Mouse (Mus musculus) forebrain, embryonic 15.5 days (tissue): ENCODE data around the gene Heg1. TPM values are rescaled to one million over a fixed set of nuclear protein-coding genes. Genes with fewer than 3 reads are reported as not detected.

ENCODE experiments used
- ATAC-seq: fragments of 200-750 bp; cut with Nextera tagmentation; replicated peaks from 2 replicates; pipeline ENCODE4 v1.8.0; 2017; ENCODE audit warnings: mild to moderate bottlenecking, moderate TSS enrichment, moderate library complexity
- H3K27ac ChIP-seq: fragments of 300-500 bp; sonication (generic); replicated peaks from 2 replicates; pipeline ENCODE4 v1.5.1; 2015; ENCODE audit warnings: mild to moderate bottlenecking, inconsistent platforms
- H3K27me3 ChIP-seq: fragments of 300-500 bp; sonication (generic); 2 replicates; pipeline ENCODE4 v1.6.1; 2015; ENCODE audit warnings: inconsistent platforms
- H3K36me3 ChIP-seq: fragments of 300-500 bp; sonication (generic); 2 replicates; pipeline ENCODE4 v1.6.1; 2015; ENCODE audit warnings: mild to moderate bottlenecking, inconsistent platforms
- H3K4me1 ChIP-seq: fragments of 300-500 bp; sonication (generic); 2 replicates; pipeline ENCODE4 v1.6.1; 2015; ENCODE audit warnings: inconsistent platforms
- H3K4me2 ChIP-seq: fragments of 300-500 bp; sonication (generic); replicated peaks from 2 replicates; pipeline ENCODE4 v1.6.1; 2015; ENCODE audit warnings: mild to moderate bottlenecking, inconsistent platforms
- H3K4me3 ChIP-seq: fragments of 300-500 bp; sonication (generic); 2 replicates; pipeline ENCODE4 v1.5.1; 2015; ENCODE audit warnings: mild to moderate bottlenecking, inconsistent platforms
- H3K9ac ChIP-seq: fragments of 300-500 bp; sonication (generic); replicated peaks from 2 replicates; pipeline ENCODE4 v1.6.1; 2015; ENCODE audit warnings: mild to moderate bottlenecking, inconsistent platforms
- H3K9me3 ChIP-seq: fragments of 300-500 bp; sonication (generic); 2 replicates; pipeline ENCODE4 v1.6.1; 2016; ENCODE audit warnings: inconsistent platforms
- whole genome bisulfite sequencing: fragments of 180-500 bp; shearing (Covaris S2); methylation state at CpG from one replicate; pipeline ENCODE4 v1.1.7; 2015; ENCODE audit warnings: mixed read lengths; 5-methylcytosine and 5-hydroxymethylcytosine counted together
- polyA plus RNA-seq: library from polyadenylated mRNA; unstranded; fragments of >200 nt; fragmentation: Nextera tagmentation; extraction: Ambion mirVana; gene quantifications from 2 replicates; pipeline ENCODE4 v1.2.1, GENCODE M21; 2015

Gene Heg1
- polyA plus RNA-seq: 20.3 and 22.4 TPM in 2 replicates

DNA sequence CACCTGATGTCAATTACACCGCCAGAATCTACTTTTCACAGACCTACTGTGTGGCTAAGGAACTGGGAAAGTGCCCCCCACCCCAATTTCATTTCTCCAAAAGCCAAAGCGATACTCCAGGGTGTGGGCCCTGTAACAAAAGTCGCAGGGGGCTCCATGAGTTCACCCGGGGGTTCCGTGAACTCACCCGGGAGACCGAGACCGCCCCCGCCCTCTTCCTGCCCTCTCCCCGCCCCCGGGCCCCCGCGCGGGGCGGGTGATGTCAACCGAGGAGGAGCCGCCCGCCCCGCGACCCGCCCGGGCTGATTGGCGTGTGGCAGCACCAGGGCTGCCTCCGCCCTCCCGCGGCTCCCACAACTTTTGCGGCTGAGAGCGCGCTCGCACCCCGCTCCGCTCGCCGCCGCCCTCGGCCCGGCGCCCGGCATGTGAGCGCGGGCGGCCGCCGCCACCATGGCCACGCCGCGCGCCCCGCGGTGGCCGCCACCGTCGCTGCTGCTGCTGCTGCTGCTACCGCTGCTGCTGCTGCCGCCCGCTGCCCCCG lies at the start of gene Heg1:
Gene Heg1, plus strand, starts transcription at position 209 of the 541 bp plus-strand sequence.
- Histone ChIP-seq H3K36me3 (no peaks in the 10 kb centered on the region), H3K4me2 (peak within 1 kb of the TSS; percentile 88), H3K4me1 (peaks cover 46% of the 10 kb centered on the region), H3K9me3 (no peaks in the 10 kb centered on the region), H3K27ac (peak within 1 kb of the TSS; percentile 79), H3K27me3 (no peaks in the 10 kb centered on the region), H3K4me3 (peak within 1 kb of the TSS; percentile 89), H3K9ac (peak within 1 kb of the TSS; percentile 93)
- WGBS: under 1% methylated on average over 46 of the region's 57 CpGs
- peak; percentile 85 for ATAC-seq

DNA sequence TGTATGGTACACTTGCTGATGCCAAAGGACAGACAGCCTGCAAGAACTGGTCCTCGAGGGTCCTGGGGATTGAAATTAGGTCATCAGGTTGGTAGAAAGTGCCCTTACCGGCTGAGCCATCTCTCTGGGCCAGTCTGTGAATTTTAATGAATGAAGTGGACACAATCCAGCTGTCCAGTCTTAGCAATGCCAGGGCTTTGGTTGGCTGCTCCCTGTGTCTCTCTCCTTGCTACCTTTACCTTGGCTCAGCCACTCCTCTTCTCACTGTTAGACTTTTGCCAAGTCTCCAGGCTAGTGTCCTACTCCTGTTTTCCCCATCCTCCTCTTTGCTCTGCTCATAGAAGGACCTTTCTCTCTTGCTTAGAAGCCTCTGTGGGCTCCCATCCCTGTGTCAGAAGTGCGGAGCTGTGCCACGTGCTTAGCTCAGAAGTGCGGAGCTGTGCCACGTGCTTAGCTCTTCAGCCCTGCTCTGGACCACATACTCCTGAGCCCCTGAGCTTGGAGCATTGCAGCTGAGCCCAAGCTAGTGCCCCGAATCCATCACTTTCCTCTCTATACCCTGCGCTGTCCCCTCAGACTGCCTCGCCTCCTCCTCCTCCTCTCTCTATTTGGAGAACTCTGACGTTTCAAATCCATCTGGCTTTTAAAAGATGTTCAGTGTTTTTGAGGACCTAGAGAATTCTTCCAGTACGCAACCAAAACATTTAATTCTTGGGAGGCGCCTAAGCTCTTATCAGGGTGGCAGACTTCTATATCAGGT lies 48.2 kb upstream of the Heg1 start:
- WGBS: 82% methylated on average over 12 of the region's 12 CpGs

DNA sequence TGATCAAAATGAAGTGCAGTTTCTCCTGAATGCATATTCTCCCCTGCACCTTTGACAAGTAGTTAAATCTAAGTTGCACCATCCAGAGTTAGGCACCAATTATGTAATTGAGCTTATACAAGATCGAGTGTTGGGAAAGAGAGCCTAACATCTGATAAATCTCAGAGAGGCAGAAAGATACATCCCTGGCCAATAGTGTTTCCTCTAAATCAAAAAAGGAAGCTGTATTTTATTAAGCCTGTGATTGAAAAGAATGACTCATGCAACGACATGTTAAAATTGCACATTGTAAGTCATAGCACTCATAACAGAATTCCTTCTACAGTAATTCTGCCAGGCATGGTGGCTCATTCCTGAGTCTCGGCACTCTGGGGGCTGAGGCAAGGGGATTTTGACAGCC lies 42.4 kb upstream of the Heg1 start:
- no peak overlapping the region for H3K27ac ChIP-seq
- no peaks in the 10 kb centered on the region for H3K4me1 ChIP-seq
- 71% methylated on average over 3 of the region's 3 CpGs for WGBS
- no peaks in the 10 kb centered on the region for H3K27me3 ChIP-seq
- H3K9me3 ChIP-seq: no peaks in the 10 kb centered on the region
- no peak overlapping the region for H3K4me3 ChIP-seq
- H3K36me3 ChIP-seq: no peaks in the 10 kb centered on the region
- no peak for ATAC-seq
- H3K4me2 ChIP-seq: no peak overlapping the region
- H3K9ac ChIP-seq: no peak overlapping the region

More for the DNA sequence above, 48.2 kb upstream of the Heg1 start:
- Histone ChIP-seq H3K9me3 (no peaks in the 10 kb centered on the region), H3K27me3 (no peaks in the 10 kb centered on the region), H3K9ac (no peak overlapping the region), H3K27ac (no peak overlapping the region), H3K4me3 (no peak overlapping the region), H3K4me2 (no peak overlapping the region), H3K4me1 (no peaks in the 10 kb centered on the region), H3K36me3 (no peaks in the 10 kb centered on the region)
- no peak for ATAC-seq

DNA sequence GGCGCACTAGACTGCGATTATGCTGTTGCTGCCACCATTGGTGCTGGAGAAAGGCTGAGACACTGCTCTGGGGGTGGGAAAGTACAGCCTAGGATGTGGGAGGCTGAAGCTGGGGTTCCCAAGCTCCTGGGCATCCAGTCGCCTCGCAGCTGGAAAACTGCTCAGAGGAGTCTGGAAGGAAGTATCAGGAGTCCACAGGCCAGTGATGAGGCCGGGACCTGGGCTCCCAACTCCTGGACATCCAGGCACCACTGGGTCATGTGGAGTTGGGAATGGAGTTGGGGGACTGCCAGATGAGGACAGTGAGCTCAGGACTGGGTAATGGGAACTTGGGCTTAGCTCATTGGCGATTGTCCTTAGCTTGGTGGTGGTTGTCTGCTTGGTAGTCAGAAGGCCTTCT lies 31.1 kb upstream of the Heg1 start:
- Histone ChIP-seq H3K4me2 (no peak overlapping the region), H3K27ac (no peak overlapping the region), H3K4me3 (no peak overlapping the region), H3K9me3 (peaks cover 8% of the 10 kb centered on the region; the same call in 1 of the 2 replicates), H3K27me3 (no peaks in the 10 kb centered on the region), H3K4me1 (no peaks in the 10 kb centered on the region), H3K9ac (no peak overlapping the region), H3K36me3 (no peaks in the 10 kb centered on the region)
- 96% methylated on average over 6 of the region's 6 CpGs for WGBS
- ATAC-seq: no peak

DNA sequence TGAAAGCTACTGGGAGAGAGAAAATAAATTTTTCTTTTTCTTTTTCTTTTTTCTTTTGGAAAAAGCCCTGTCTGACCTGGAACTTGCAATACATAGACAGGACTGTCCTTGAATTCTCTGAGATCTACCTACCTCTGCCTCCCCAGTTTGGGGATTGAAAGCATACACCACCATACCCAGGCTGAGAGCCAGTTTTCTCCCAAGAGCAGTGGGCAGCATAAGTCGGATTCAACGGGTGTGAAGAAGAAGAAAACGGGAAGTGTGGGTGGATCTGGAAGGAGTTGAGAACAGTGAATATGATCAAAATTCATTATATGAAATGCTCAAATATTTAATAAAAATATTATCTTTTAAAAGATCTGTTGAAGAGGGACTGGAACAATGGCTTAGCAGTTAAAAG lies 28.7 kb upstream of the Heg1 start:
- WGBS: 96% methylated on average over 3 of the region's 3 CpGs
- no peak for ATAC-seq
- H3K27ac ChIP-seq: no peak overlapping the region
- H3K4me1 ChIP-seq: no peaks in the 10 kb centered on the region
- no peak overlapping the region for H3K9ac ChIP-seq
- H3K4me3 ChIP-seq: no peak overlapping the region
- H3K4me2 ChIP-seq: no peak overlapping the region
- H3K36me3 ChIP-seq: no peaks in the 10 kb centered on the region
- 0 out of 2 replicates have a peak, but pooled peaks cover 5% of the 10 kb centered on the region for H3K9me3 ChIP-seq
- H3K27me3 ChIP-seq: no peaks in the 10 kb centered on the region

DNA sequence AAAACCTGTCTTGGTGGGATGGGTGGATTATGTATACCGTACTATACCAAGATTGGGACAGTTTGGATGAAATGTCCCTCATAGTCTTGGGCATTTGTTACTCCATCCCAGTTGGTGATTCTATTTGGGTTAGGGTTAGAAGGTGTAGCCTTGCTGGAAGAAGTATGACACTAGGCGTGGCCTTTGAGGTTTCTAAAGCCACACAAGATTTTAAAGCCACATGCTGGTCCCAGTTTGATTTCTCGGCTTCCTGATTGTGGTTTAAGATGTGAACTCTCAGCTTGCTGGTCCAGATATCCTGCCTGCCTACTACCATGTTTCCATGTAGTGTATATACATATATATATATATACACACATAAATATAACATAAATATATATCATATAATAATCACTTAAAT lies 27.0 kb upstream of the Heg1 start:
- Histone ChIP-seq H3K4me3 (no peak overlapping the region), H3K27ac (no peak overlapping the region), H3K9me3 (no peaks in the 10 kb centered on the region), H3K36me3 (no peaks in the 10 kb centered on the region), H3K4me1 (no peaks in the 10 kb centered on the region), H3K4me2 (no peak overlapping the region), H3K27me3 (no peaks in the 10 kb centered on the region), H3K9ac (no peak overlapping the region)
- WGBS: 88% methylated on average over 3 of the region's 3 CpGs
- no peak for ATAC-seq

DNA sequence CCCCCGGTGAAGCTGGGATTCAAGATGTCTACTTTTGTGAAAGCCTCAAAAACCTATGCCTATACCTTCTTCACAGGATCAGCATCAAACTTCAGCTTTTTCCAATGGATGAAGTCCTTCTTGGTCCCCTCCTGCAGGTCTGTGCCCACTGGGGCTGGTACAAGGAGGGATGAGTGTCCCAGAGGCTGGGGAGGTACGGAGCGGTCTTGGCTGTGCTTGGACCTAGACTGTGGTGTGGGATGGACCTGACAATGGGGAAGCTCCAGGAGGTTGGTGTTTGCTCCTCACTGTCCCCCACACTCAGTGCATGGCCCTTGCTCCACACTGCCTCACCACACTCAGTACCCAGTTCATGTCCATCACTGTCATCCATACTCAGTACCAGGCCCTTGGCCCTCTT lies 26.0 kb upstream of the Heg1 start:
- no peaks in the 10 kb centered on the region for H3K4me1 ChIP-seq
- H3K4me3 ChIP-seq: no peak overlapping the region
- H3K27me3 ChIP-seq: no peaks in the 10 kb centered on the region
- H3K27ac ChIP-seq: no peak overlapping the region
- no peaks in the 10 kb centered on the region for H3K36me3 ChIP-seq
- no peak overlapping the region for H3K4me2 ChIP-seq
- H3K9me3 ChIP-seq: no peaks in the 10 kb centered on the region
- no peak for ATAC-seq
- no peak overlapping the region for H3K9ac ChIP-seq
- WGBS: 96% methylated on average over 3 of the region's 3 CpGs

DNA sequence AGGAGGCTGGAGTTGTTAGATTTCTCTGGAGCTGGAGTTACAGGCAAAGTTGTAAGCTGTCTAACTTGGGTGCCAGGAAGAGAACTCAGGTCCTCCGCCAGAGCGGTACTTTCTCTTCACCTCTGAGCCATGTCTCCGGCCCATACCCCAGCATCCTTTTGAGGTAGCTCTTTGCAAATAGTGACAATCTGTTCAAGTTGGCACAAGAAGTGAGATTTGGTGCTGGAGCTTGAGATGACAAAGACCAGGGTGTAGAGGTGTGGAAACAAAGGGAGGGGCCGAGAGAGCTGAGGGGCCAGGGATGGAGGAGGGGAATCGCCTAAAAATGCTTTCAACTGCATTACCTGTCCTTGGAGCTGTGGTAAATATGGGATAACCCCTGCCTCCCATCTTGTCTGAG lies 24.6 kb upstream of the Heg1 start:
- Histone ChIP-seq H3K9ac (no peak overlapping the region), H3K27me3 (no peaks in the 10 kb centered on the region), H3K36me3 (no peaks in the 10 kb centered on the region), H3K9me3 (no peaks in the 10 kb centered on the region), H3K4me3 (no peak overlapping the region), H3K4me2 (no peak overlapping the region), H3K27ac (no peak overlapping the region), H3K4me1 (no peaks in the 10 kb centered on the region)
- WGBS: 83% methylated on average over 5 of the region's 5 CpGs
- no peak for ATAC-seq

DNA sequence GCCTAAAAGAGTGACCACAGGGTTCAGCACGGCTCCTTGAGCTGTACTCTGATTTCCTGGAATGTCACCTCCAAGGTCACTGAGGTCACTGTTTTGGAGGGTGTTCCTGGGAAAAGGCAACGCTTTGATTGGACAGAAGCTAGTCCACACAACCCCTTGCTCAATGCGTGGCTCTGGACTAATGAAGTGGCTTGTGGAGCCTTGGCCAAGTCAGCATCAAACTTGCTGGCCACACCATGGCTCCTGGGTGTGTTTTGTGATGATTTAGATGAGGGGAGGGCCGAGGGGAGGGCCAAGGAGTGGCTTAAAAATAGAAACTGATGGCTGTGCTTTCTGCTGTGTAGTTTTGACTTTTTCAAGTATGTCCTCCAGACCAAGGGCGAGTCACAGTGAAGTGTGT lies 24.0 kb upstream of the Heg1 start:
- Histone ChIP-seq H3K9me3 (no peaks in the 10 kb centered on the region), H3K9ac (no peak overlapping the region), H3K4me2 (no peak overlapping the region), H3K27ac (no peak overlapping the region), H3K27me3 (no peaks in the 10 kb centered on the region), H3K4me3 (no peak overlapping the region), H3K36me3 (no peaks in the 10 kb centered on the region), H3K4me1 (no peaks in the 10 kb centered on the region)
- WGBS: 74% methylated on average over 5 of the region's 5 CpGs
- no peak for ATAC-seq

DNA sequence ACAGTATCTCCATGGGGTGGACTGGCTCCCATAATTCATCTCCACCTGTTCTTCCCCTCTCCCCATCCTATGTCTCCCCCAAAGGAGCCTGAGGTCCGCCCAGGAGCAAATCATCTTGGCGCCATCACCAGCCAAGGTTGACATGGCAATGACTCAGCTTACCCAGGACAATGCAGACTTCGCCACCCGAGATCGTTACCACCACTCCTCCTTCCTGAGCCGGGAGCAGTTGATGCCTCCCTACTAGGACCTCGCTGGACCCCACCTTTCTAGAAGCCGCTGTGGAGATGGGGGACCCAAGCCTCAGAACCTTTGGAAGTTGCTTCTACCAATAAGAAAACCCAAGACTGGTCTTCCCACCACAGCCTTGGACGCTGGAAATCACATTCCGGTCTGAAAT lies 21.3 kb upstream of the Heg1 start:
- H3K27ac ChIP-seq: no peak overlapping the region
- H3K4me3 ChIP-seq: no peak overlapping the region
- no peak overlapping the region for H3K4me2 ChIP-seq
- H3K9ac ChIP-seq: no peak overlapping the region
- no peaks in the 10 kb centered on the region for H3K4me1 ChIP-seq
- 97% methylated on average over 10 of the region's 10 CpGs for WGBS
- H3K36me3 ChIP-seq: no peaks in the 10 kb centered on the region
- H3K9me3 ChIP-seq: no peaks in the 10 kb centered on the region
- no peak for ATAC-seq
- H3K27me3 ChIP-seq: no peaks in the 10 kb centered on the region

DNA sequence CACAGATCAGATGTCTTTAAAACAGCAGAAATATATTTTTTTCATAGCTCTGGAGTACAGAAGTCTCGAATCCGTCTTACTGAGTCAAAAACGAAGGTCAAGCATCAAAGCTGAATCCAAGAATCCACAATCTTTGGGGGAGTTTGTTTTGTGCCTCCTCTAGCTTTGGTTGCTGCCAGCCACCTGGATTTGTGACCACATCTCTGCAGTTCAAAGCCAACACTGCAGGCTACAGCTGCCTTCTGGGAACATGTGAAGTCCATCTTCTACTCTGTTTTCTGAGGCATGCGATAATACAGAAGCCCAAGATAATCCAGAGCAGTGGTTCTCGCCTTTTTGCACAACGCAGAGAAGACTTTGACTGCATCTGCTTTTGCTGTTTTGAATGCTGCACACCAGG lies 17.9 kb upstream of the Heg1 start:
- H3K27ac ChIP-seq: no peak overlapping the region
- no peaks in the 10 kb centered on the region for H3K27me3 ChIP-seq
- no peaks in the 10 kb centered on the region for H3K4me1 ChIP-seq
- H3K4me3 ChIP-seq: no peak overlapping the region
- H3K4me2 ChIP-seq: no peak overlapping the region
- WGBS: 90% methylated on average over 6 of the region's 6 CpGs
- no peak overlapping the region for H3K9ac ChIP-seq
- H3K9me3 ChIP-seq: no peaks in the 10 kb centered on the region
- no peak for ATAC-seq
- no peaks in the 10 kb centered on the region for H3K36me3 ChIP-seq

DNA sequence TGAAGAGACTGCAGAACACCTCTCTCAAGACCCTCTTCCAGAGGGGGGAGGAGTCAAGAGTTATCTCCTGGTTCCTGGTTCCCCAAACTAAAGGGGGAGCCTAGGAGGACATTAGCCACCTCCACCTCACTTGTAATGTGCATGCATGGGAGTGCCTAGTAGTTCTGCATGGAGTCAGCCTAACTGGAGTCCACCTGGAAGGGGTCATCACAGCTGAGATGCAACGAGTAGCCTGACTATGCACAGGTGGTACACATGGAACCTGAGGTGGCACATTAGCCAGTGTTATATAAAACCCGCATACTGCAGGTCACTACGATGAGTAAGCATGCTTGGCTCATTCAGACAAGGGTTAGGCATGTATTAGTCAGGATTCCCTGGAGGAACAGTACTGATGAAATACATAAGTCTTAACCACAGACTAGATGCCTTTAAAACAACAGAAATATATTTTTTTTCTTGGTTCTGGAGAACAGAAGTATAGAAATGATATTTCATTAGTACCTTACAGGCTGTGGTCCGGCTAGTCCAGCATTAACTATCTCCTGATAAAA lies 17.1 kb upstream of the Heg1 start:
- H3K36me3 ChIP-seq: no peaks in the 10 kb centered on the region
- no peak overlapping the region for H3K27ac ChIP-seq
- 96% methylated on average over 4 of the region's 4 CpGs for WGBS
- no peaks in the 10 kb centered on the region for H3K27me3 ChIP-seq
- no peak overlapping the region for H3K4me3 ChIP-seq
- H3K9ac ChIP-seq: no peak overlapping the region
- no peak overlapping the region for H3K4me2 ChIP-seq
- ATAC-seq: no peak
- H3K9me3 ChIP-seq: no peaks in the 10 kb centered on the region
- H3K4me1 ChIP-seq: no peaks in the 10 kb centered on the region
